Mouse (Mus musculus): ENCODE data around the gene Rgs19. TPM values are rescaled to one million over a fixed set of nuclear protein-coding genes. Genes with fewer than 3 reads are reported as not detected.

Gene Rgs19
- polyA plus RNA-seq, 1 experiment from 2014 or later = 47.5 TPM

DNA sequence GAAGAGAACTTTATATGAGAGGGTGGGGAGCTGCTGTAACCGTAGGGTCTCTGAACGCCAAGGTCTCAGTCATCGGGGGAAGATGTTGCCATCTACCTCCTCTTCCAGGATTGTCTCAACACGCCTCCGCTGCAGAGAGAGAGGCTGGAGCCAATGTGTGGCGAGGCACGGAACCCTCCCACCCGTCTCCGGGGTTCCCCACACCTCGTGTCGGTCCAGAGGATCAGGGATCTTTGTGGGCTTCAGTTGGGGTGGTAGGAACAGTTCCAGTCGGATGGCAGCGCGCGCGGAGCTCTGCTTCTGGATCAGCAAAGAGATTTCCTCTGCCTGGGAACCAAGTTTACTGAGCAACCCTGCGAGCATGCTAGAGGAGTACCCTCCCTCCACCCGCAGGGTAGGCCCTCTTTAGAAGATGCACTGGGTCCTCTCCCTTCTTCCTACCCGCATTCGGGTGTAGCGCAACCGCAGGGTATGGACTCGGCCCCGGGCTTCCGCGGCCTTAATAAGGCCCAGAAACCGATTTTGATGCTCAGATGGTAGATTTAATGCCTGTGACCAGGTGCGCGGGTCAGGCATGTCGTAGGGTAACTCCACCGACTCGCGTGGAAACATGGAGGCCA, 3.1 kb upstream of the Rgs19 start:
- H3K4me1 ChIP-seq = peaks cover 16% of the 10 kb centered on the region
- ATAC-seq (ENCODE audit: low FRiP score) = no peak
- no peak overlapping the region for H3K27ac ChIP-seq
- no peak overlapping the region for H3K4me3 ChIP-seq (replicated peaks)
- no peaks in the 10 kb centered on the region for H3K36me3 ChIP-seq (replicated peaks)
- peaks cover 10% of the 10 kb centered on the region; the same call in 1 of the 2 replicates for H3K27me3 ChIP-seq
- H3K4me2 ChIP-seq = no peak overlapping the region
- H3K9me3 ChIP-seq = no peaks in the 10 kb centered on the region
- H3K9ac ChIP-seq = no peak overlapping the region
- WGBS = 76% methylated on average over 33 of the region's 33 CpGs

DNA sequence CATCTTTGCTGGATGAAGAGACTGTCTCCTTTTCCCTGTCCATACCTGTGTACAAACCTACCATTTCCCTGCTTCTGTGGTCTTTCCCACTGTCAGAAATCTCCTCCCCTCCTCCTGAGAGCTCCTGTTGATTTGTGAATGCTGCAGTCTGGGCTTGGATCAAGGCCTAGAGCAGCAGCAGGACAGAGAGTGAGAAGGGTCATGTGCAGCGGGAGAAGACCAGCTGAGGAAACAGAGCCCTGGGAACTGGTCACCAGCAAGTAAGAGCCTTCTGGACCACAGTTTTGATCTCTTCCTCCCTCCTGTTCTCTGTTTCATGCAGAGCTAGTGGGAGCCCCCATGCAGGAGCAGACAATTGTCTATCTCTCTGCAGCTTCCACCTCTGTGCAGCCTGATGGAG, 2.0 kb upstream of the Rgs19 start:
- 96% methylated on average over 1 of the region's 1 CpGs for WGBS
- no peaks in the 10 kb centered on the region for H3K36me3 ChIP-seq (replicated peaks)
- no peak for ATAC-seq (ENCODE audit: low FRiP score)
- no peak overlapping the region for H3K27ac ChIP-seq
- H3K9ac ChIP-seq = no peak overlapping the region
- peaks cover 10% of the 10 kb centered on the region; the same call in 1 of the 2 replicates for H3K27me3 ChIP-seq
- H3K4me3 ChIP-seq (replicated peaks) = no peak overlapping the region
- H3K9me3 ChIP-seq = no peaks in the 10 kb centered on the region
- H3K4me1 ChIP-seq = peaks cover 16% of the 10 kb centered on the region
- H3K4me2 ChIP-seq = no peak overlapping the region

- Histone ChIP-seq H3K27ac (no peak overlapping the region; the same call in 1 of the 2 replicates), H3K9me3 (no peaks in the 10 kb centered on the region), H3K36me3 (replicated peaks) (peaks cover 6% of the 10 kb centered on the region), H3K9ac (no peak overlapping the region), H3K27me3 (peaks cover 10% of the 10 kb centered on the region; the same call in 1 of the 2 replicates), H3K4me1 (peaks cover 16% of the 10 kb centered on the region), H3K4me2 (no peak overlapping the region; the same call in 1 of the 2 replicates), H3K4me3 (replicated peaks) (no peak overlapping the region)
- ATAC-seq (ENCODE audit: low FRiP score) = no peak
- 90% methylated on average over 3 of the region's 3 CpGs for WGBS
Measured at GRCm38 (mm10) chr2:181694581-181694980, 804 bp upstream of the Rgs19 start.

GRCm38 (mm10) chr2:181692304-181692703, 1.5 kb downstream of the Rgs19 start:
- peaks cover 16% of the 10 kb centered on the region for H3K4me1 ChIP-seq
- H3K9me3 ChIP-seq = no peaks in the 10 kb centered on the region
- WGBS = 92% methylated on average over 3 of the region's 3 CpGs
- no peak overlapping the region for H3K9ac ChIP-seq
- no peak overlapping the region for H3K27ac ChIP-seq
- 0 out of 2 replicates have a peak overlapping the region, but pooled peaks have one; percentile 72 for H3K4me3 ChIP-seq (replicated peaks)
- H3K27me3 ChIP-seq = peaks cover 10% of the 10 kb centered on the region; the same call in 1 of the 2 replicates
- H3K36me3 ChIP-seq (replicated peaks) = peaks cover 27% of the 10 kb centered on the region
- H3K4me2 ChIP-seq = peak overlapping the region; percentile 85
- ATAC-seq (ENCODE audit: low FRiP score) = no peak

GRCm38 (mm10) chr2:181691571-181691970, 2.2 kb downstream of the Rgs19 start:
- no peak overlapping the region for H3K9ac ChIP-seq
- peaks cover 35% of the 10 kb centered on the region for H3K36me3 ChIP-seq (replicated peaks)
- H3K4me1 ChIP-seq = peaks cover 16% of the 10 kb centered on the region
- H3K4me2 ChIP-seq = no peak overlapping the region
- WGBS = 94% methylated on average over 4 of the region's 4 CpGs
- no peak overlapping the region for H3K4me3 ChIP-seq (replicated peaks)
- H3K9me3 ChIP-seq = no peaks in the 10 kb centered on the region
- no peak for ATAC-seq (ENCODE audit: low FRiP score)
- H3K27me3 ChIP-seq = peaks cover 10% of the 10 kb centered on the region; the same call in 1 of the 2 replicates
- no peak overlapping the region for H3K27ac ChIP-seq

DNA sequence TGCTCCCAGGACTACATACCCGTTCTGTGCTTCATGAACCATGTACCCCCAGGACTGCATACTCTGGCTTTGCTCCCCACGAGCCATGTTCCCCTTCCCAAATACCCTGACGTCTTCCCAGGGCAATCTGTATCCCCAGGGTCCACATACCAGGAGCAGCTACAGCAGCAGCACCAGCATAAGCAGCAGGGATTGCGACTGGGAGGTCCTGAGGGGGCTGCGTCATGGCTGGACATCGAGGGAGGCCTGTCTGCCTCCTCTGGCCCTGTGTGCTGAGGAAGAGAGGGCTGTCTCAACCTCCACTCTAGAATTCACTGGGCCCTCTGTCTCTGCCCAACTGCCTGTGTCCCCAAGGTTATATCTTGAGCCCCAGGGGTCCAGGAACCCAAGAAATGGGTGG, 2.7 kb downstream of the Rgs19 start:
- 89% methylated on average over 6 of the region's 6 CpGs for WGBS
- ATAC-seq (ENCODE audit: low FRiP score) = no peak
- peaks cover 16% of the 10 kb centered on the region for H3K4me1 ChIP-seq

DNA sequence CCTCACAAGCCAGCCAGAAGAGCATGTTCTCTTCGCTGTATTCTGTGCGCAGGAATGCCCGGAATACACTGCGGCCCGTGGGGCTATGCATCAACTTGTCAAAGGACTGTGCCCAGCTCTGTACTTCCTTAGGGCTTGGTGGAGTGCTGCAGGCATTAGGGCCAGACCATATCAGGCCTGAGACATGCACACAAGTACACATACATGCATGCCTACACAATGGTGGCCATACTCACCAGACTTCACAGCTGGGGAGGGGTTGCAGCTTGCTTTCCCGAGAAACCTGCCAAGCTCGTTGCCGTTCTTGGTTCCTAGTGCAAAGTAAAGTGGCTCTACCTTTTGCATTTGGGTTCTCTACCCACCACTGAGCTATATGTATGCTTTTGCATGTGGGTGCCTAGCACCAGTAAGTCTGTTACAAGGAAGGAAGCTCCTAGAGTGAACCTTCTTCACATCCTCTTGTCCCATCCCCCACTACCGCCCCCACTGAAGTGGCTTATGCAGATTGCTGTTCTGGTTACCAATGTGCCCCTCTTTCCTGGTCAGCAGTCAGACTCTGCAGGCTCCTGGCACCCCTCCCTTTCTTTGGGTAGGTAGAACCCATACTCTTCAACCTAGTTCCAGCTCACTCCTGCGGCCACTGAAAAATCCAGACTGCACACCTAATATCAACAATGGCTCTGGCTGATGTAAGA, 4.2 kb downstream of the Rgs19 start:
- Histone ChIP-seq H3K9ac (no peak overlapping the region), H3K4me1 (peaks cover 16% of the 10 kb centered on the region), H3K4me2 (no peak overlapping the region), H3K36me3 (replicated peaks) (peaks cover 41% of the 10 kb centered on the region), H3K9me3 (no peaks in the 10 kb centered on the region), H3K4me3 (replicated peaks) (no peak overlapping the region), H3K27ac (no peak overlapping the region), H3K27me3 (0 out of 2 replicates have a peak, but pooled peaks cover 3% of the 10 kb centered on the region)
- 94% methylated on average over 10 of the region's 10 CpGs for WGBS
- ATAC-seq (ENCODE audit: low FRiP score) = no peak

More for the DNA sequence above, 2.7 kb downstream of the Rgs19 start:
- peaks cover 40% of the 10 kb centered on the region for H3K36me3 ChIP-seq (replicated peaks)
- no peak overlapping the region for H3K4me3 ChIP-seq (replicated peaks)
- H3K27ac ChIP-seq = no peak overlapping the region
- no peaks in the 10 kb centered on the region for H3K9me3 ChIP-seq
- H3K4me2 ChIP-seq = no peak overlapping the region
- no peak overlapping the region for H3K9ac ChIP-seq
- peaks cover 8% of the 10 kb centered on the region; the same call in 1 of the 2 replicates for H3K27me3 ChIP-seq

DNA sequence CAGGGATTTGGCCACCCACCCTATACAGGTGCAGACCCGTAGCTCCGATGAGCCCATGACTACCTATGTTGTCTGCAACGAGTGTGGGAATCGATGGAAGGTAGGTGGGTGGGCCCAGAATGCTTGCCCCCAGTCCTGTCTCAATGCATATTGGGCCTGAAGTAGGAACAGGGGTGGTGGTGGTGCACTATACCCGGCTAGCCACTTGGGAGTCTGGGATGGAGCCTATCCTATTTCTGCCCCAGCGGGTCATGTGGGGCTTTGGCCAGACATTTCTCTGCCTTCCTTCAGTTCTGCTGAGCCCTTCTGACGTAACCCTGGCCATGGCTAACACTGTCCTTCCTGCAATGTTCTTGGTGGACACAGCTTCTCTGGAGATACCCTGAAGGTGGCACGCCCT, 6.2 kb downstream of the Rgs19 start:
- H3K9me3 ChIP-seq = no peaks in the 10 kb centered on the region
- no peak overlapping the region for H3K27ac ChIP-seq
- H3K4me3 ChIP-seq (replicated peaks) = no peak overlapping the region
- H3K27me3 ChIP-seq = no peaks in the 10 kb centered on the region
- peaks cover 5% of the 10 kb centered on the region for H3K4me1 ChIP-seq
- no peak for ATAC-seq (ENCODE audit: low FRiP score)
- H3K36me3 ChIP-seq (replicated peaks) = peaks cover 41% of the 10 kb centered on the region
- H3K9ac ChIP-seq = no peak overlapping the region
- H3K4me2 ChIP-seq = no peak overlapping the region
- WGBS = 97% methylated on average over 8 of the region's 8 CpGs

DNA sequence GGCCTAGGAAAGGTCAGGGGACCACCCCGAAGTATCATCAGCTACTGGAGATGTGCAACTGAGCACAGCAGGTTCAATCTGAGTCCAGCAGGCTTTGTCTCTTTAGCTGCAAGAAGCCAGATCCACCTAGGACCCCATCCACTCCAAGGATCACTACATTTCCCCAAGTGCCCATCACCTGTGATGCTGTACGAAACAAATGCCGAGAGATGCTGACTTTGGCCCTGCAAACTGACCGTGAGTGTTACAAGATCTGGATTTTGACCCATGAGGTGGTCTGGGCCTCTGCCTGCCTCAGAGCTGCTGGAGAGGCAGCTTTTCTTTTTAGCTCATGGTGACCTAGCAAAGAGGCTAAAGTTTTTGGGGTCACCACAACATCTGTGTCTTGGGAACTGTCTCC, 8.1 kb downstream of the Rgs19 start:
- no peak for ATAC-seq (ENCODE audit: low FRiP score)
- H3K4me2 ChIP-seq = no peak overlapping the region
- peaks cover 5% of the 10 kb centered on the region for H3K4me1 ChIP-seq
- H3K36me3 ChIP-seq (replicated peaks) = peaks cover 41% of the 10 kb centered on the region
- no peaks in the 10 kb centered on the region for H3K27me3 ChIP-seq
- WGBS = 95% methylated on average over 4 of the region's 4 CpGs
- H3K27ac ChIP-seq = no peak overlapping the region
- no peak overlapping the region for H3K4me3 ChIP-seq (replicated peaks)
- H3K9me3 ChIP-seq = no peaks in the 10 kb centered on the region
- no peak overlapping the region for H3K9ac ChIP-seq

GRCm38 (mm10) chr2:181684713-181685112, 9.1 kb downstream of the Rgs19 start:
- H3K36me3 ChIP-seq (replicated peaks) = peaks cover 36% of the 10 kb centered on the region
- H3K4me3 ChIP-seq (replicated peaks) = no peak overlapping the region
- H3K9ac ChIP-seq = no peak overlapping the region
- ATAC-seq (ENCODE audit: low FRiP score) = no peak
- H3K9me3 ChIP-seq = no peaks in the 10 kb centered on the region
- H3K4me2 ChIP-seq = no peak overlapping the region
- peaks cover 10% of the 10 kb centered on the region for H3K4me1 ChIP-seq
- 84% methylated on average over 1 of the region's 1 CpGs for WGBS
- H3K27me3 ChIP-seq = no peaks in the 10 kb centered on the region
- H3K27ac ChIP-seq = no peak overlapping the region

DNA sequence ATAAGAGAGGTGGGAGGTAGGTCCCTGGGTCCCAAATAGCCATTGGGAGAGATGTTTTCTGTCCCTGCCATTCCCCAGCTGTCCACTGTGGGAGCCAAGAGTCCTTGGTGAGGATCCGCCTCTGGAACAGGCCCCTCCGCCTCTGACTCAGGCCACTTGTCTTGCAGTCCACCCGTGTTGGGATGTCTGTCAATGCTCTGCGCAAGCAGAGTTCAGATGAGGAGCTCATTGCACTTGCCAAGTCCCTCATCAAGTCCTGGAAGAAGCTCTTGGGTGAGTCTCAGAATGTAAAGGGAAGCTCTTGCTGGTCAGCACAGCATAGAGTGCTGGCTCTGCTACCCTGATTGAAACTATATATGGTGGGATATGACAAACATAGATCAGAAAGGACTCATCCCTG, 10.4 kb downstream of the Rgs19 start:
- Histone ChIP-seq H3K9me3 (no peaks in the 10 kb centered on the region), H3K27ac (no peak overlapping the region), H3K4me1 (peaks cover 15% of the 10 kb centered on the region), H3K27me3 (no peaks in the 10 kb centered on the region), H3K4me3 (replicated peaks) (no peak overlapping the region), H3K36me3 (replicated peaks) (peaks cover 25% of the 10 kb centered on the region), H3K4me2 (no peak overlapping the region), H3K9ac (no peak overlapping the region)
- 67% methylated on average over 4 of the region's 4 CpGs for WGBS
- no peak for ATAC-seq (ENCODE audit: low FRiP score)

GRCm38 (mm10) chr2:181681978-181682377, 11.8 kb downstream of the Rgs19 start:
- H3K27me3 ChIP-seq = peaks cover under 1% of the 10 kb centered on the region; the same call in 1 of the 2 replicates
- peaks cover 17% of the 10 kb centered on the region for H3K4me1 ChIP-seq
- no peak overlapping the region for H3K4me3 ChIP-seq (replicated peaks)
- no peak for ATAC-seq (ENCODE audit: low FRiP score)
- 94% methylated on average over 1 of the region's 1 CpGs for WGBS
- no peak overlapping the region for H3K27ac ChIP-seq
- no peak overlapping the region for H3K4me2 ChIP-seq
- peaks cover 11% of the 10 kb centered on the region for H3K36me3 ChIP-seq (replicated peaks)
- no peaks in the 10 kb centered on the region for H3K9me3 ChIP-seq
- no peak overlapping the region for H3K9ac ChIP-seq
